Mouse (Mus musculus): ENCODE results near the gene Met.

DNA sequence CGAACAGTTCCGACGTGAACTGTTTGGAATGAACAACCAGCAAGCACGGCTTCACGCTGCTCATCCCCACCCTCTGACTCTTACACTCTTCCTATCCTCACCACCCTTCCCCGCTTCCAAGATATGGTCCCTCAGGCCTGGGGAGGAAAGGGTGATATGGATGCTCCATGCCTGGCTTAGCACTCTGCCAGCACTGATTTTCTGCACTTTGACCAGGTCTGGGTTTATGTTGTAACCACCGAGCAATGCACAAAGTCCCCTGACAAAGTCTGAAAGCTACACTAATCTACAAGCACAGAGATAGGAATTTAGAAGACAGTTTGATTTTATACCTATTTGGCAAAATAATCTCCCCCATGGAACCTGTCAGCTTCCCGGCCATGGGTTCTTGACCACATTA, 78.0 kb downstream of the Met start:
- TF ChIP-seq CTCF (IDR thresholded peaks at IDR 0.05; ENCODE audit: borderline replicate concordance, insufficient read depth, low read length) = no peak
- no peak for TF ChIP-seq POLR2A (IDR thresholded peaks at IDR 0.05; ENCODE audit: low read depth, low read length)
